Mouse (Mus musculus) MEL (cell line): ENCODE results near the gene Fam45a. TPM values are rescaled to one million over a fixed set of nuclear protein-coding genes. Genes with fewer than 3 reads are reported as not detected.

Source experiments
- DNase-seq: peaks from one replicate; pipeline ENCODE4 v3.0.0; 2011; ENCODE audit warnings: low read depth, low spot score
- H3K27ac ChIP-seq: 2 replicates; pipeline ENCODE4 v1.5.1; 2012; ENCODE audit warnings: low read depth, mild to moderate bottlenecking, control low read depth, low read length, moderate library complexity; ENCODE audit not compliant: control insufficient read depth
- H3K27me3 ChIP-seq, 2 experiments: fragments of 150-350 bp in 1 of 2; sonication (generic) in 1 of 2; 2 replicates each; pipeline ENCODE4 v1.6.1; 2012; ENCODE audit warnings: low read length in 2 of 2, mild to moderate bottlenecking in 2 of 2, improper control_type of control experiment in 1 of 2, moderate library complexity in 1 of 2; ENCODE audit not compliant: insufficient read depth in 2 of 2, control insufficient read depth in 1 of 2
- H3K36me3 ChIP-seq, 2 experiments: 2 replicates each; pipeline ENCODE4 v1.6.1; 2012 to 2014; ENCODE audit warnings: low read length in 2 of 2, improper control_type of control experiment in 1 of 2, inconsistent platforms in 1 of 2, mild to moderate bottlenecking in 1 of 2; ENCODE audit not compliant: insufficient read depth in 2 of 2, control insufficient read depth in 1 of 2
- H3K4me1 ChIP-seq, 2 experiments: fragments of 150-350 bp in 1 of 2; sonication (generic) in 1 of 2; 2 replicates each; pipeline ENCODE4 v1.6.1; 2012; ENCODE audit warnings: low read length in 2 of 2, improper control_type of control experiment in 1 of 2, mild to moderate bottlenecking in 1 of 2; ENCODE audit not compliant: insufficient read depth in 2 of 2, control insufficient read depth in 1 of 2
- H3K4me3 ChIP-seq, 2 experiments: fragments of 150-350 bp in 1 of 2; sonication (generic) in 1 of 2; 2 replicates each; pipeline ENCODE4 v1.5.1; 2012; ENCODE audit warnings: low read depth in 2 of 2, low read length in 2 of 2, mild to moderate bottlenecking in 2 of 2, moderate library complexity in 2 of 2, control low read depth in 1 of 2, improper control_type of control experiment in 1 of 2; ENCODE audit not compliant: control insufficient read depth in 1 of 2, insufficient read depth in 1 of 2
- H3K79me2 ChIP-seq: 2 replicates; pipeline ENCODE4 v1.6.1; 2012; ENCODE audit warnings: mild to moderate bottlenecking, low read length, moderate library complexity; ENCODE audit not compliant: control insufficient read depth, poor library complexity, insufficient read depth
- H3K9ac ChIP-seq: 2 replicates; pipeline ENCODE4 v1.6.1; 2012; ENCODE audit warnings: low read depth, mild to moderate bottlenecking, control low read depth, low read length, moderate library complexity; ENCODE audit not compliant: control insufficient read depth, poor library complexity, severe bottlenecking
- H3K9me3 ChIP-seq: fragments of 150-350 bp; sonication (generic); replicated peaks from 2 replicates; pipeline ENCODE4 v1.6.1; 2012; ENCODE audit warnings: mild to moderate bottlenecking, low read length, improper control_type of control experiment, moderate library complexity; ENCODE audit not compliant: insufficient read depth
- CHD1 ChIP-seq: IDR thresholded peaks from 2 replicates; pipeline ENCODE4 v1.6.1; 2012; ENCODE audit warnings: low read depth, mild to moderate bottlenecking, inconsistent platforms, low read length, improper control_type of control experiment
- CHD2 ChIP-seq: IDR thresholded peaks from 2 replicates; pipeline ENCODE4 v1.6.1; 2011; ENCODE audit warnings: low read length, improper control_type of control experiment
- CTCF ChIP-seq, 3 experiments: IDR thresholded peaks in 2 of 3; conservative IDR thresholded peaks in 1 of 3; 2 replicates each; pipeline ENCODE4 v1.5.1; 2011 to 2012; ENCODE audit warnings: low read length in 3 of 3, low read depth in 2 of 3, mild to moderate bottlenecking in 2 of 3, improper control_type of control experiment in 1 of 3, inconsistent platforms in 1 of 3, mixed read lengths in 1 of 3, moderate library complexity in 1 of 3; ENCODE audit not compliant: control insufficient read depth in 1 of 3, insufficient read depth in 1 of 3, poor library complexity in 1 of 3, severe bottlenecking in 1 of 3
- EP300 ChIP-seq, 2 experiments: IDR thresholded peaks; 2 replicates each; pipeline ENCODE4 v1.6.1; 2011; ENCODE audit warnings: improper control_type of control experiment in 2 of 2, low read length in 2 of 2, low read depth in 1 of 2, mild to moderate bottlenecking in 1 of 2
- ETS1 ChIP-seq: IDR thresholded peaks from 2 replicates; pipeline ENCODE4 v1.6.1; 2012; ENCODE audit warnings: low read depth, mild to moderate bottlenecking, inconsistent platforms, low read length, improper control_type of control experiment, moderate library complexity
- GABPA ChIP-seq: IDR thresholded peaks from 2 replicates; pipeline ENCODE4 v1.6.1; 2012; ENCODE audit warnings: low read depth, mild to moderate bottlenecking, inconsistent platforms, low read length, improper control_type of control experiment, moderate library complexity
- GATA1 ChIP-seq: IDR thresholded peaks from 2 replicates; pipeline ENCODE4 v1.6.1; 2011; ENCODE audit warnings: low read depth, low read length, improper control_type of control experiment
- HCFC1 ChIP-seq: IDR thresholded peaks from 2 replicates; pipeline ENCODE4 v1.6.1; 2012; ENCODE audit warnings: low read depth, mild to moderate bottlenecking, inconsistent platforms, low read length, improper control_type of control experiment, moderate library complexity
- JUND ChIP-seq: IDR thresholded peaks from 2 replicates; pipeline ENCODE4 v1.6.1; 2011; ENCODE audit warnings: low read depth, mild to moderate bottlenecking, improper control_type of control experiment, low read length
- MAZ ChIP-seq: IDR thresholded peaks from 2 replicates; pipeline ENCODE4 v1.6.1; 2012; ENCODE audit warnings: low read depth, mild to moderate bottlenecking, inconsistent platforms, low read length, improper control_type of control experiment
- MEF2A ChIP-seq: IDR thresholded peaks from 2 replicates; pipeline ENCODE4 v1.6.1; 2014; ENCODE audit warnings: low read depth, mild to moderate bottlenecking, inconsistent platforms, low read length, improper control_type of control experiment; ENCODE audit not compliant: poor library complexity, insufficient replicate concordance, severe bottlenecking; ENCODE audit errors: extremely low read depth
- MYC ChIP-seq: IDR thresholded peaks from 2 replicates; pipeline ENCODE4 v1.6.1; 2011; ENCODE audit warnings: low read depth, mild to moderate bottlenecking, low read length, improper control_type of control experiment, moderate library complexity
- POLR2AphosphoS2 ChIP-seq: IDR thresholded peaks from 2 replicates; pipeline ENCODE4 v1.6.1; 2011; ENCODE audit warnings: low read length, improper control_type of control experiment
- POLR2AphosphoS5 ChIP-seq: IDR thresholded peaks from 2 replicates; pipeline ENCODE4 v1.6.1; 2012; ENCODE audit warnings: low read depth, borderline replicate concordance, mild to moderate bottlenecking, inconsistent platforms, low read length, moderate library complexity, mixed read lengths
- RAD21 ChIP-seq: IDR thresholded peaks from 2 replicates; pipeline ENCODE4 v1.6.1; 2011; ENCODE audit warnings: mild to moderate bottlenecking, low read depth, low read length, improper control_type of control experiment
- SMC3 ChIP-seq: IDR thresholded peaks from 2 replicates; pipeline ENCODE4 v1.6.1; 2011; ENCODE audit warnings: low read depth, low read length, improper control_type of control experiment
- TAL1 ChIP-seq: IDR thresholded peaks from 2 replicates; pipeline ENCODE4 v1.6.1; 2012; ENCODE audit warnings: mild to moderate bottlenecking, inconsistent platforms, low read length, moderate library complexity, mixed read lengths
- USF2 ChIP-seq, 2 experiments: IDR thresholded peaks; 2 replicates each; pipeline ENCODE4 v1.6.1; 2011 to 2012; ENCODE audit warnings: improper control_type of control experiment in 2 of 2, low read length in 2 of 2, borderline replicate concordance in 1 of 2, inconsistent platforms in 1 of 2, low read depth in 1 of 2, mild to moderate bottlenecking in 1 of 2; ENCODE audit not compliant: insufficient read depth in 1 of 2
- ZKSCAN1 ChIP-seq: IDR thresholded peaks from 2 replicates; pipeline ENCODE4 v1.6.1; 2012; ENCODE audit warnings: low read depth, mild to moderate bottlenecking, inconsistent platforms, low read length, improper control_type of control experiment, moderate library complexity
- polyA plus RNA-seq, 2 experiments: library from polyadenylated mRNA; stranded (reverse) in 1 of 2; unstranded in 1 of 2; fragments of >175 nt in 1 of 2; fragments of >200 nt in 1 of 2; gene quantifications; 2 replicates each; pipeline versions ENCODE4 v1.2.1 to v1.2.4; 2012; ENCODE audit warnings: low replicate concordance in 2 of 2, low read depth in 1 of 2; ENCODE audit not compliant: insufficient read length in 2 of 2, insufficient read depth in 1 of 2, missing spikeins in 1 of 2
- total RNA-seq: library from RNA; depleted of rRNA; stranded (reverse); fragments of 300-350 nt; gene quantifications from 2 replicates; pipeline ENCODE4 v1.2.3, GENCODE M21; 2012

Gene Fam45a
- total and polyA plus RNA-seq, 3 experiments: 12.1 to 20.4 TPM; not detected in 1

DNA sequence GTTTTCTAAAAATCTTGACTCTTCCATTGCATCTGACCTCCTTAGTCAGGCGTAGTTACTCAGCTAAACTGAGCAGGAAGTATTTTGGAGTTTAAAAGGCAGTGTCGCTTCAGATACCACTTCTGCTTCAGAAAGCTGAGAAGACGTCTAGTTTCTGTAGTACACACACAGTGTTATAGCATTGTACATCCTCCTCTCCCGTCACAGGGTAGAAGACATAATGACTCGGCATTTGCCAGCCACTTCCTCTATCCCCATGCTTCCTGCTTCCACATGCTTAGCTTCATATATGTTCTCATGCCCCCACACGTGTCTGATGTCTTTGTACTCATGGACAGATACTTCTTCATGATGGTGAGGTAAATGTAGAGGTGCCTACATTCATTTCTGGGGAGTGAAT is 7.3 kb downstream of the Fam45a start:
- H3K27ac ChIP-seq: peak overlapping the region; percentile 47

DNA sequence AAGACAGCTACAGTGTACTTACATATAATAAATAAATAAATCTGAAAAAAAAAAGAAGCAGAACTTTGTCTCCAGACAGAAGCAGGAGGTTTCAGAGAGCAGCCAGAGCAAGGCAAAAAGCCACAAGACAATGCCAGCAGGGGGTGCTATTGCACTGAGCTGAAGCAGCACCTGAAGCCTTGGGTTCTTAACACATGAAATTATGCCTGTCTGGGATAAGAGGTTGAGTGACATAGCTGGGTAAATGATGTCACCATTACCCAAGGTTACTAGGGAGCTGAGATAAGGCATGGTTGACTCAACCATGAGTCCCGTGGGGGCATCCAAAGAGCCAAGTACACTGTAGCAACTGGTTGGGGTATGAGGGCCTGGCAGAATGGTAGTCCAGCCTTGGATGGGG is 26.4 kb downstream of the Fam45a start:
- Histone ChIP-seq H3K9ac (no peak overlapping the region), H3K27ac (no peak overlapping the region), H3K9me3 (no peaks in the 10 kb centered on the region), H3K36me3 (peaks cover 9 to 22% of the 10 kb centered on the region in 2 experiments), H3K4me1 (peaks cover 3 to 6% of the 10 kb centered on the region in 2 experiments), H3K27me3 (no peaks in the 10 kb centered on the region), H3K4me3 (no peak overlapping the region), H3K79me2 (no peaks in the 10 kb centered on the region)
- DNase-seq: peak; percentile 32
- no peak for TF ChIP-seq POLR2AphosphoS2
- no peak for TF ChIP-seq CHD2
- peak in 2 of 3 experiments; percentile 17 to 39; a peak in 2 of 6 replicates for TF ChIP-seq CTCF (IDR thresholded peaks at IDR 0.05 in 2 of 3, conservative IDR thresholded peaks at IDR 0.05 in 1 of 3; ENCODE audit: control insufficient read depth in 1 of 3, insufficient read depth in 1 of 3, low read depth in 2 of 3, low read length in 3 of 3, poor library complexity in 1 of 3, severe bottlenecking in 1 of 3)
- peak; percentile 45 for TF ChIP-seq RAD21
- TF ChIP-seq SMC3: peak; percentile 42
- no peak for TF ChIP-seq JUND

More for the DNA sequence above, 7.3 kb downstream of the Fam45a start:
- H3K9ac ChIP-seq: no peak overlapping the region
- DNase-seq: peak; percentile 79
- no peak overlapping the region for H3K4me3 ChIP-seq
- H3K36me3 ChIP-seq: peaks cover 10 to 29% of the 10 kb centered on the region in 2 experiments
- no peaks in the 10 kb centered on the region for H3K9me3 ChIP-seq
- no peaks in the 10 kb centered on the region for H3K79me2 ChIP-seq
- H3K4me1 ChIP-seq: peaks cover 4 to 5% of the 10 kb centered on the region in 2 experiments; a peak in 2 of 4 replicates
- H3K27me3 ChIP-seq: no peaks in the 10 kb centered on the region
- TF ChIP-seq POLR2AphosphoS5 (no peak), EP300 (IDR thresholded peaks at IDR 0.05; ENCODE audit: low read depth in 1 of 2, low read length in 2 of 2) (peak in 1 of 2 experiments; percentile 47; a peak in 1 of 4 replicates), POLR2AphosphoS2 (no peak), ETS1 (0 out of 2 replicates have a peak, but pooled peaks have one; percentile 27), GATA1 (no peak), MEF2A (no peak), USF2 (IDR thresholded peaks at IDR 0.05; ENCODE audit: borderline replicate concordance in 1 of 2, insufficient read depth in 1 of 2, low read depth in 1 of 2, low read length in 2 of 2) (no peak), GABPA (peak; percentile 55; the same call in 1 of the 2 replicates), ZKSCAN1 (no peak), TAL1 (no peak), CHD1 (no peak), MAZ (no peak), MYC (peak; percentile 73; the same call in 1 of the 2 replicates), HCFC1 (no peak), CTCF (IDR thresholded peaks at IDR 0.05 in 2 of 3, conservative IDR thresholded peaks at IDR 0.05 in 1 of 3; ENCODE audit: control insufficient read depth in 1 of 3, insufficient read depth in 1 of 3, low read depth in 2 of 3, low read length in 3 of 3, poor library complexity in 1 of 3, severe bottlenecking in 1 of 3) (no peak)
